Mouse (Mus musculus): Measurements from ENCODE around the gene Trim30c. TPM values are rescaled to one million over a fixed set of nuclear protein-coding genes. Genes with fewer than 3 reads are reported as not detected.
A peak's percentile ranks its signal among the peaks of the same experiment; 100 is the strongest.
"Not testable (repeated sequence)": the region's sequence is repeated elsewhere in the genome, so short reads cannot be mapped to it uniquely, and the experiment has no call there.

The Trim30c gene
- polyA plus RNA-seq, 1 experiment = not detected

DNA sequence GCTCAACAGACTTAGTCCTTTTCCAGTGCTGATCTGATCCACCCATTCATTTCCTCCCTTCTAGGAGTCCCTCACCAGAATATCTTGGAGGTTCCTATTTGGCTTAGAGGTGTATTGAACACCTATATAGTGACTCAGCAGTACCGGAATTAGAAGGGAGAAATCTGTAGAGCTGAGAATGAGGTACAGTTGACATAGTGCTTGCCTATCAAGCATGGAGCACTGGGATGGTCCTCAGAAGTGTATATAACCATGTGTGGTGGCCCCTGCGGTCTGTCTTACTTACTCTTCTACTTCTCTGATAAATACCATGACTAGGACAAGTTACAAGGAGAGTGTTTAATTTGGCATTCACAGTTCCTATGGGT, 47.1 kb downstream of the Trim30c start:
- TF ChIP-seq CTCF (IDR thresholded peaks at IDR 0.05; ENCODE audit: extremely low read depth, insufficient read length, insufficient replicate concordance, low read depth, low read length) = no peak
- TF ChIP-seq POLR2A (IDR thresholded peaks at IDR 0.05; ENCODE audit: low read depth, low read length) = no peak
- no peaks in the 10 kb centered on the region for H3K27me3 ChIP-seq (ENCODE audit: control insufficient read depth, insufficient read depth, low read length)
- 50% methylated on average over 2 of the region's 2 CpGs for WGBS
- H3K27ac ChIP-seq (ENCODE audit: insufficient read depth, low read depth, low read length) = peak overlapping the region; percentile 42
- H3K4me3 ChIP-seq (ENCODE audit: low read depth, low read length) = no peak overlapping the region
- H3K4me1 ChIP-seq (ENCODE audit: control insufficient read depth, insufficient read depth, insufficient read length, low read length) = 0 out of 2 replicates have a peak, but pooled peaks cover 3% of the 10 kb centered on the region
- no peaks in the 10 kb centered on the region for H3K36me3 ChIP-seq (ENCODE audit: control insufficient read depth, insufficient read depth, low read length)

DNA sequence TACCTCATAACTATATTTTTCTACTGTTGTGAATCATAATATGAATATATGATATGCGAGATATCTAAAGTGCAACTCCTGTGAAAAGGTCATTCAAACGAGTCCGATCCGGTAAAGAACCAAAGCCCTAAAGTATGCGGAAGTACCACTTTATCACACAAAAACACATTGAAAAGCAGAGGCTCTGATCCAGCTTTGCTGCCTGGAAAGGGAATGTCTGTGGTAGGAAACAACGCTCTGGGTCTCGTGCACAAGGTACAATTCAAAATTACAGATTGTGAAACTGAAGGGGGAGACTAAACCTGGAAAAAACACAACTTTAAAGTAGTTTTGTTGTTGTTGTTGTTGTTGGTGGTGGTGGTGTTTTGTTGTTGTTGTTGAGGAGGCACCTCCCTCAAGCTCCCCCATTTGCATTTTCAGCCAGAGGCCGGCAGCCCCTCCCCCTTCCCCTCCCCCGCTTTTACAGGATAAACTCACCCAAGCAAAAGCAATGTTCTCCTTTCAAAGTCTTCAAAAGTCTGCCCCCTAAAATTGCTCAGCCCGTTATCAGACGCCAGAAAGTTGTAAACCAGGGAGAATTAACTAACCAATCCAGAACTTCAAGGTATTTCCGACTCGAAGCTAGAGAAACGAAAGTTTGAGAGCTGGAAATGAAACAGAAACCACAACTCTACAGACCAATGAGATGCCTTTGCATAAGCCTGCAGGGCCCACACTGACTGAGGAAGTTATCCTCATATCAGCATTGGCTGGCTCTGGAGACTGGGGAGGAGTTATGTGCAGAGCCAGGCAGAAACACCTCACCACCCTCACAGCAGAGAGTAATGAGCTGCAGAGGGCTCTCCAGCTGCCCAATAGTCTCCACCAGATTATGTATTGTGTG, 47.7 kb downstream of the Trim30c start, which contains the start of gene Trim12c:
Gene Trim12c, minus strand, starts transcription at position 646 of the 883 bp plus-strand sequence.
- under 1% methylated on average over 14 of the region's 14 CpGs for WGBS
- Histone ChIP-seq H3K27ac (ENCODE audit: insufficient read depth, low read depth, low read length) (peak within 1 kb of the TSS; percentile 89), H3K36me3 (ENCODE audit: control insufficient read depth, insufficient read depth, low read length) (no peaks in the 10 kb centered on the region), H3K4me1 (ENCODE audit: control insufficient read depth, insufficient read depth, insufficient read length, low read length) (peaks cover 6% of the 10 kb centered on the region; the same call in 1 of the 2 replicates), H3K4me3 (ENCODE audit: low read depth, low read length) (peak within 1 kb of the TSS; percentile 56), H3K27me3 (ENCODE audit: control insufficient read depth, insufficient read depth, low read length) (no peaks in the 10 kb centered on the region)
- TF ChIP-seq CTCF (IDR thresholded peaks at IDR 0.05; ENCODE audit: extremely low read depth, insufficient read length, insufficient replicate concordance, low read depth, low read length) = no peak
- peak; percentile 37; the same call in 1 of the 2 replicates for TF ChIP-seq POLR2A (IDR thresholded peaks at IDR 0.05; ENCODE audit: low read depth, low read length)

DNA sequence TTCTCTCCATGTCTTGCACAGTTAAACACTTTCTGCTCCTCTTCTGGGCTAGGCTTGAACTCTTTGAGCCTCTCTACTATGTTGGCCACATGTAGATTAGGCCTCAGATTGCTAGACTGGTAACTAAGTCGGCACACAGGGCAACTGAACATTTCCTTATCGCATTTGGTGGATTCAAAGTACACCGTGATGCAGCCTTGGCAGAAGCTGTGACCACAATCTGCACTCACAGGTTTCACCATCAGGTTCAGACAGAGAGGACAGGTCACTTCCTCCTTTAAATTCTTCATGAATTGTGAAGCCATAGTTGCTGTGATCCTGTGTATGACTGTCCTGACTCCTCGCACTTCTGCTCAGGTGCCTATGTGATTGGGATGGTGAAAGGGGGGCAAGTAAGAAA, 52.6 kb downstream of the Trim30c start:
- H3K4me1 ChIP-seq (ENCODE audit: control insufficient read depth, insufficient read depth, insufficient read length, low read length); H3K4me3 ChIP-seq (ENCODE audit: low read depth, low read length); H3K27me3 ChIP-seq (ENCODE audit: control insufficient read depth, insufficient read depth, low read length): not testable (repeated sequence)
- Histone ChIP-seq H3K36me3 (ENCODE audit: control insufficient read depth, insufficient read depth, low read length) (peaks cover 11% of the 10 kb centered on the region), H3K27ac (ENCODE audit: insufficient read depth, low read depth, low read length) (peak overlapping the region; percentile 77)
- WGBS = 35% methylated on average over 4 of the region's 4 CpGs

DNA sequence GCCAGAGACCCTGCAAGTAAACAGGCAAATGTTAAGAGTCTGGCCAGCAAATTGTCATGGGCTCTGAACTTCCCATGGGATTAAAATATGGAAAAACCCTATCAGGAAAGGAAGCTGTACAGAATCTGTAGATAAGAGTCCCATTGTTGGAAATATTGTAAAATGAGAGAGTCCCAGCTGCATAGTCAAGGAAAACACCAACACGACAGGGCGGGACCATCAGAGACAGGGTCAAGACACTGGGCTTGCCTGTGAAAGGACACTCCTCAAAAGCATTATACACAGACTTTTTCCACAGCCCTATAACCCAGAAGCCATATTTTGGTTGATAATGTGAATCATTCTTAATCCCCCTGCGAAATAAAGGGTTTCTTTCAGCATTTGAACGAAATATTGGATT, 59.9 kb downstream of the Trim30c start:
- H3K4me1 ChIP-seq (ENCODE audit: control insufficient read depth, insufficient read depth, insufficient read length, low read length); H3K4me3 ChIP-seq (ENCODE audit: low read depth, low read length); H3K27ac ChIP-seq (ENCODE audit: insufficient read depth, low read depth, low read length); H3K27me3 ChIP-seq (ENCODE audit: control insufficient read depth, insufficient read depth, low read length): not testable (repeated sequence)
- peaks cover 10% of the 10 kb centered on the region; the same call in 1 of the 2 replicates for H3K36me3 ChIP-seq (ENCODE audit: control insufficient read depth, insufficient read depth, low read length)
- 92% methylated on average over 4 of the region's 4 CpGs for WGBS

DNA sequence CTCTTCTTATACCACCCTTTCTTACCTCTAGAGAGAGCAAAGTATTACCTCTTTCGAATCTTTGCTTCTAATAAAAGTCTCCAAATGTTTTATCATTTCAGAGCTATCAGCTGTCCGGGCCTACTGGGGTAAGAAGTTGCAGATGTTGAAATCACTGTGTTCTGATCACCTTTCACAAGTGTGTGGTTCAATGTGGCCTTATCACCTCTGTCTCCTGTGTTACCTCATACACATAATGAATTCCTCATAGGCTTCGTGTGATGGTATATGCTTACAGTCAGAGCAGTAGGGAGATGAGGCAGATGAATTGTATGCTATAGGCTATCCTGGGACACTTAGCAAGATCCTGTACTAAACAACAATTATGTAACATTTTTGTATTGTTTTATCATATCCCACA, 65.1 kb downstream of the Trim30c start:
- H3K36me3 ChIP-seq (ENCODE audit: control insufficient read depth, insufficient read depth, low read length); H3K27ac ChIP-seq (ENCODE audit: insufficient read depth, low read depth, low read length); H3K4me3 ChIP-seq (ENCODE audit: low read depth, low read length); H3K27me3 ChIP-seq (ENCODE audit: control insufficient read depth, insufficient read depth, low read length); H3K4me1 ChIP-seq (ENCODE audit: control insufficient read depth, insufficient read depth, insufficient read length, low read length): not testable (repeated sequence)
- 74% methylated on average over 3 of the region's 3 CpGs for WGBS

Other genes starting within 250 kb of the Trim30c start
- gene Olfm5, start 236.0 kb downstream of the Trim30c start, polyA plus RNA-seq (2012; rRNA removed) = not detected in 2 replicates
- not detected in 2 replicates for gene Olfr648, start 217.4 kb downstream of the Trim30c start, polyA plus RNA-seq (2012; rRNA removed)
- gene Olfr649, start 204.9 kb downstream of the Trim30c start, polyA plus RNA-seq (2012; rRNA removed) = not detected in 2 replicates
- gene Trim6, start 182.0 kb downstream of the Trim30c start, polyA plus RNA-seq (2012; rRNA removed) = 0.44 and 0.61 TPM in 2 replicates
- 2.1 and 5.8 TPM in 2 replicates for gene Trim34a, start 156.4 kb downstream of the Trim30c start, polyA plus RNA-seq (2012; rRNA removed)
- gene Trim5, start 112.7 kb downstream of the Trim30c start, polyA plus RNA-seq (2012; rRNA removed) = 0.67 and 0.70 TPM in 2 replicates
- 2.8 and 5.9 TPM in 2 replicates for gene Trim12a, start 85.4 kb downstream of the Trim30c start, polyA plus RNA-seq (2012; rRNA removed)
- gene Trim34b, start 71.4 kb downstream of the Trim30c start, polyA plus RNA-seq (2012; rRNA removed) = 0.10 TPM in 1 of 2 replicates, not detected in the other
- 0.77 and 2.2 TPM in 2 replicates for gene Trim12c, start 47.5 kb downstream of the Trim30c start, polyA plus RNA-seq (2012; rRNA removed)
- gene Trim30b, start 31.0 kb downstream of the Trim30c start, polyA plus RNA-seq (2012; rRNA removed) = 0.09 TPM in 1 of 2 replicates, not detected in the other
- 0.62 and 1.9 TPM in 2 replicates for gene Trim30a, start 64.4 kb upstream of the Trim30c start, polyA plus RNA-seq (2012; rRNA removed)
- 4.1 and 14.4 TPM in 2 replicates for gene Trim30d, start 107.0 kb upstream of the Trim30c start, polyA plus RNA-seq (2012; rRNA removed)
- not detected in 2 replicates for gene Olfr651, start 149.3 kb upstream of the Trim30c start, polyA plus RNA-seq (2012; rRNA removed)
- not detected in 2 replicates for gene Olfr652, start 160.1 kb upstream of the Trim30c start, polyA plus RNA-seq (2012; rRNA removed)
- gene Olfr653, start 176.5 kb upstream of the Trim30c start, polyA plus RNA-seq (2012; rRNA removed) = not detected in 2 replicates
- gene Olfr654, start 186.2 kb upstream of the Trim30c start, polyA plus RNA-seq (2012; rRNA removed) = not detected in 2 replicates
- gene Olfr655, start 200.9 kb upstream of the Trim30c start, polyA plus RNA-seq (2012; rRNA removed) = not detected in 2 replicates
- gene Olfr656, start 213.1 kb upstream of the Trim30c start, polyA plus RNA-seq (2012; rRNA removed) = not detected in 2 replicates
- gene Olfr657, start 224.0 kb upstream of the Trim30c start, polyA plus RNA-seq (2012; rRNA removed) = not detected in 2 replicates
- gene Olfr658, start 246.5 kb upstream of the Trim30c start, polyA plus RNA-seq (2012; rRNA removed) = 0.06 TPM in 1 of 2 replicates, not detected in the other

Measured in small intestine, adult 2 months (tissue).